Mouse (Mus musculus): ENCODE measurements around the gene Ggnbp2. TPM values are rescaled to one million over a fixed set of nuclear protein-coding genes. Genes with fewer than 3 reads are reported as not detected.

Ggnbp2 gene
- polyA plus RNA-seq, 1 experiment from 2014 or later: 76.1 TPM

DNA sequence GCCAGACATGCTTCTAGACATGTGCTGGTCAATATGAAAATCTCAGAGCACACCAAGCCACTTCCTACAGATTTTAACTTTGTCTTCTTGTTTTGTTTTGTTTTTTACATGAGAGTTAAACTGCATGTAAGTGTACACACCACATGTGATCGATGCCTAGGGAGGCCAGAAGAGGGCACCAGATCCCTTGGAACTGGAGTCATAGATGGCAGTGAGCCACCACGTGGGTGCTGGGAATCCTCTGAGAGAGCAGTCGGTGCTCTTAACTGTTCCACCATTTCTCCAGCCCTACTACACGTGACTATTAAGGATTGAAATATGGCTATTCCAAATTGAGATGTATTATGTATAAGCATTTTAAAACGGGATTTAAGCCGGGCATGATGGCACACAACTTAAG is 53.3 kb downstream of the Ggnbp2 start:
- Histone ChIP-seq H3K4me1 (peaks cover 4% of the 10 kb centered on the region), H3K4me2 (replicated peaks) (no peak overlapping the region), H3K4me3 (no peak overlapping the region), H3K9ac (no peak overlapping the region), H3K27ac (no peak overlapping the region), H3K36me3 (no peaks in the 10 kb centered on the region), H3K9me3 (replicated peaks) (no peaks in the 10 kb centered on the region), H3K27me3 (no peaks in the 10 kb centered on the region)
- 81% methylated on average over 6 of the region's 6 CpGs for WGBS
- no peak for ATAC-seq (ENCODE audit: low FRiP score)

DNA sequence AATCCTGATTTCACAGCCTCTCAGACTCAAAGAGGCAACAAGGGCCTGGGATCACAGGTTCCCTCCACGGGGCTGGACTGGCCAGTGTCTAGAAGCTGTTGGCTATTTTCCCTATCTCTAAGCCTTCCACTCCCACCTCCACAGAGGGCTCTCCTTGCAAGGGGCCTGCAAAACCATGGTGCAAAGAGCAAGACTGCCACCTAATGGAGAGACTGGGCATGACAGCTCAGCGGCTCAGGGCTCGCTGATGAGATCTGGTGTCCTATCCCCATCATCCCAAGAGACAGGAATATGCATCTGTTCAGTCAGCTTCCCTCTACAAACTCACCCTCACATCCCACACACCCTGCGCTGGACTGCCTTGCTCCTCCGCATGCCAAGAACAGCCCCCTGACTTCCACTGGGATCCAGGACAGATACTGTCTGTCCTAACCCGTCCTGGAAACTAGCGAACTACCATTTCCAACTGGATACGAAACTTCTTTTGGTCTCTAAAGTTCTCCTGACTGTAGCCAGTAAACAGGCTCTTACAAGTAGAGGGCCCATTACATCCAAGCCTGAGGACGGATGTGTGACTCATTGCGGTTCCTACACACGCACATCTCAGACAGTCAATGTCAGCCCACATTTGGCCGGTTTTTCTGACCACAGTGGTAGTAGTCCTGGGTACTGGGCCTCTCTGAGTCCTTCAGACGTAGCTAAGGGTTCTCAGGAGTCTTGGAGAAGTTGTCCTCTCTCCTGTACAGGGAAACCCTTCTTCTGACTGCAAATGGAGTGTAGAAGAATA is 56.7 kb downstream of the Ggnbp2 start:
- WGBS: 58% methylated on average over 13 of the region's 13 CpGs
- Histone ChIP-seq H3K4me2 (replicated peaks) (no peak overlapping the region), H3K27ac (no peak overlapping the region), H3K9me3 (replicated peaks) (no peaks in the 10 kb centered on the region), H3K4me3 (no peak overlapping the region), H3K27me3 (no peaks in the 10 kb centered on the region), H3K9ac (no peak overlapping the region), H3K36me3 (no peaks in the 10 kb centered on the region), H3K4me1 (peaks cover 4% of the 10 kb centered on the region)
- ATAC-seq (ENCODE audit: low FRiP score): 0 out of 2 replicates have a peak, but pooled peaks have one; percentile 52

DNA sequence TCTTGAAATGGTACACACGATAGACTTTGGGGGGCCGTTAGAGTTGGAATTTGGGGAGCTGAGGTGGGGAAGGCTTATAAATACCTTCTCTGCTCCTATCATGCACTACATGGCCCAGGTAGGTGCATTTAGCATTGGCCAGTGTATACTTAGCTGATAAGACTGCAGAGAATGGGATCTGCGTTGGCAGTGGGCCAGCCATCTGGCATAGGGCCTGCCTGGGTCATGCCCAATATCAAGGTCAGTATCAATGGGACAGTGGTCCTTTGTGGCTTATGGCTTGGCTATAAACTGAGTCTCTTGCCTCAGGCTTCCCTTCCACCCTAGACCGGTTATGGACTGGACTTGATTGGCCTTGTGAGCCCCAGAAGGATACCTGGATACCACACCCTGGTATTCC is 66.2 kb downstream of the Ggnbp2 start:
- H3K4me2 ChIP-seq (replicated peaks): no peak overlapping the region
- H3K27ac ChIP-seq: no peak overlapping the region
- H3K27me3 ChIP-seq: peaks cover 3% of the 10 kb centered on the region
- H3K9me3 ChIP-seq (replicated peaks): no peaks in the 10 kb centered on the region
- no peak overlapping the region for H3K9ac ChIP-seq
- no peaks in the 10 kb centered on the region for H3K36me3 ChIP-seq
- H3K4me3 ChIP-seq: no peak overlapping the region
- WGBS: 96% methylated on average over 4 of the region's 4 CpGs
- no peaks in the 10 kb centered on the region for H3K4me1 ChIP-seq
- no peak for ATAC-seq (ENCODE audit: low FRiP score)

DNA sequence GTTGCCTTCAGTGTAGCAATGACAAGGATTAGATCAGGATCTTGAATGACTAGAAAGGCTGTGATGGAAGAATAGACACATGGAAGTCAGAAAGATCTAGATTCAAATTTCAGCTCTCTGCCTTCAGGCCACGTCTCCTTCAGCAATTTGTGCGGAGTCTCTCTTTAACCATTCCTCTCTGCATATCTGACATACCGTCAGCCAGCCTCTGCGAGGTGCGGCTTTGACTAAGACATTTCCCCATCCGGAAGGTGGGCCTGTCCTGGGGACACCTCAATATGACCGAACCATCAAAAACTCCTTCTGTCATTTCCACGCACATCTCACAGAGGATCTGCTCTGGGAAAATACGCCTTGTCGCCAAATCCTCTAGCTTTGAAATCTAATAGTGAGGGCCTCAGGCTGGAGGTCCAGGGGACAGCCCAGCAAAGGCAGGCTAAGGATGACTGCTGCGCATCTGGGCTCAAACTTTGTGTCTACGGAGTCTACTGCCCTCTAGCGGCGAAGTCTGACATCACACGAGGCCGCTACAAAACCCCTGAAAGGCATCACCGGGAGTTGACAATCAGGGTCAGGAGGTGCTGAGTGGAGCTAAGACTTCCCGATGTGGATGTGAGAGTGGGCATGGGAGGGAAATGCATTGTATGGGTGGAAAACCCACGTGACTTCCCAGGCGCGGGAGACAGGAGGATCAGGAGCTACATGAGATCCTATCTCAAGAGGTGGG is 72.8 kb downstream of the Ggnbp2 start:
- Histone ChIP-seq H3K27ac (peak overlapping the region; percentile 0; the same call in 1 of the 2 replicates), H3K4me3 (no peak overlapping the region), H3K36me3 (no peaks in the 10 kb centered on the region), H3K4me2 (replicated peaks) (no peak overlapping the region), H3K4me1 (peaks cover 12% of the 10 kb centered on the region), H3K9ac (no peak overlapping the region), H3K27me3 (peaks cover 3% of the 10 kb centered on the region), H3K9me3 (replicated peaks) (no peaks in the 10 kb centered on the region; the same call in 1 of the 2 replicates)
- WGBS: 21% methylated on average over 21 of the region's 21 CpGs
- peak; percentile 29; the same call in 1 of the 2 replicates for ATAC-seq (ENCODE audit: low FRiP score)

DNA sequence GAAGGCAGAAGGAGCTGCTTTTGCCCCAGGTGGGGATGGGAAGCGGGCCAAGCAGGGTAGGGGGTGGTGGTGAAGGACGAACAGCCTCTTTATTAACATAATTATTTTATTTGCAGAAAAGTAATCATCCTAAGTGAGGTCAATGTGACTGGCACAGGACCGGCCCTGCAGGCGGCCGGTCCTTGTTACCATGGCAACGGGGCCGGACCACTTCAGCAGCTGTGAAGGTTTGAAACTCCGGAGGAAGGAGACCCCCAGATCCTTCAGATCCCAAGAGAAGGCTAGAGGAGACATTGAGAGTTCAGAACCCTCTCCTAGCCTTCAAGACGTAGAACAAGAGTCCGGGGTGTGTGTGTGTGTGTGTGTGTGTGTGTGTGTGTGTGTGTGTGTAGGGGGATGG is 73.6 kb downstream of the Ggnbp2 start:
- 0 out of 2 replicates have a peak overlapping the region, but pooled peaks have one; percentile 6 for H3K4me2 ChIP-seq (replicated peaks)
- ATAC-seq (ENCODE audit: low FRiP score): no peak
- peaks cover 3% of the 10 kb centered on the region for H3K27me3 ChIP-seq
- H3K4me1 ChIP-seq: peaks cover 12% of the 10 kb centered on the region
- H3K27ac ChIP-seq: 0 out of 2 replicates have a peak overlapping the region, but pooled peaks have one; percentile 0
- 26% methylated on average over 10 of the region's 10 CpGs for WGBS
- H3K9ac ChIP-seq: no peak overlapping the region
- no peaks in the 10 kb centered on the region for H3K36me3 ChIP-seq
- no peaks in the 10 kb centered on the region; the same call in 1 of the 2 replicates for H3K9me3 ChIP-seq (replicated peaks)
- H3K4me3 ChIP-seq: no peak overlapping the region

DNA sequence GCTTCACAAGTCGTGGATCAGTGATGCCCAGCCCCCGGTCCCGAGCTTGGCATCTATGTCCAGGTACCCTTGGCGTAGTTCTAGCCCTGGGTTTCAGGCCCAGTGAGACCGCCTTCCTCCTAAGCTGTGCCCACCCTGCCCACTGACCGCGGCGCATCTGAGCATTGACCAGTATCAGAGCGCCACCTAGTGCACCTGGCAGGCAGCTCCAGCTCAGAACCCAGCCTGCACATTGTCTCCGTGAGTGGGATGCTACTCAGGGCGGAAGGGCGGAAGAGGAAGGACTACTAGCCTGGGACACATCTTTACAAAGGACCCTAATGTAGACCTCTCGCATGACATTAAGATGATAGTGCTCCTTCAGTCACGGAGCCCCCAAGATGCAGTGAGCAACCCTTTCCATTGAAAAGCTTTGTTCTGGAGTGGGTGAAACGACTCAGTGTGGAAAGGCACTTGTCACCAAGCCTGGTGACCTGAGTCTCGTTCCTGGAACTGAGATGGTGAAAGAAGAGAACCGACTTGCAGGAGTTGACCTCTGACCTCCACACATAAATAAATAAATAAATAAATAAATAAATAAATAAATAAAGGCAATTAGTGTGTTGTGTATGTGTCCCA is 76.0 kb downstream of the Ggnbp2 start:
- H3K27ac ChIP-seq: no peak overlapping the region
- ATAC-seq (ENCODE audit: low FRiP score): peak; percentile 83
- H3K27me3 ChIP-seq: peaks cover 9% of the 10 kb centered on the region; the same call in 1 of the 2 replicates
- WGBS: 9% methylated on average over 17 of the region's 17 CpGs
- H3K4me2 ChIP-seq (replicated peaks): peak overlapping the region; percentile 38
- H3K4me1 ChIP-seq: peaks cover 12% of the 10 kb centered on the region
- peak overlapping the region; percentile 45; the same call in 1 of the 2 replicates for H3K9ac ChIP-seq
- H3K9me3 ChIP-seq (replicated peaks): no peaks in the 10 kb centered on the region; the same call in 1 of the 2 replicates
- H3K36me3 ChIP-seq: no peaks in the 10 kb centered on the region
- no peak overlapping the region for H3K4me3 ChIP-seq

DNA sequence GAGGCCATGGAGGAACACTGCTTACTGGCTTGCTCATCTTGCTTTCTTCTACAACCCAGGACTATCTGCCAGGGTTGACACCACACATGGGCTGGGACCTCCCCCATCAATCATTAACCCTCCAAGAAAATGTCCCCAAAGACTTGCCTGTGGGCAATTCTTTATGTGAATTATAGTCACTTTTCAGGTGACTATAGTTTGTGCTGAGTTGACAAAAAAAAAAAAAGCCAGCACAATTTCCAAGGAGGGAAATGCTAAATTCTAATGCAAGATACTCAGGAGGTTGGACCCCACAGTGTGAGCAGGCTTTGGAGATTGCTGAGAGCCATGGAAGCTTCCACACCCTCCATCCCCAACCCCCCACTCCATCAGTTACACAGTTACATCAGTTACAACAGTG is 77.1 kb downstream of the Ggnbp2 start:
- Histone ChIP-seq H3K36me3 (no peaks in the 10 kb centered on the region), H3K27me3 (peaks cover 12% of the 10 kb centered on the region; the same call in 1 of the 2 replicates), H3K27ac (no peak overlapping the region), H3K4me1 (peaks cover 18% of the 10 kb centered on the region), H3K4me2 (replicated peaks) (no peak overlapping the region), H3K9ac (no peak overlapping the region), H3K4me3 (no peak overlapping the region), H3K9me3 (replicated peaks) (no peaks in the 10 kb centered on the region; the same call in 1 of the 2 replicates)
- no peak for ATAC-seq (ENCODE audit: low FRiP score)

DNA sequence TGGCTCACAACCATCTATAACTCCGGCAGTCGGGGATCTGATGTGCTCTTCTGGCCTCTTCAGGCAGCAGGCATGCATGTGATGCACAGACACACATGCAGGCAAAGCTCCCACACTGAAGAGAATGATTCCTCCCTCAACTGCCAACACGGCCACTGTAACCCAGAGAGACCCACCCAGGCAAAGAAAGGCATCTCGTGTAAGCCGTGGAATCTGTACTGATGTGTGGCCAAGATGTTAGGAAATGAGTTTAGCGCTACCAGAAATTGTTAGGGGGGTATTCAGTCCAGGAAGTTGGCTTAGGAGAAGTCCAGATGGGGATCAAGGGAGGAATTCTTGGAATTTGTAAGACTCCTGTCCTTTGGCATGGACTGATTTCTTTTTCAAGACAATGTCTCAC is 80.2 kb downstream of the Ggnbp2 start:
- 53% methylated on average over 6 of the region's 6 CpGs for WGBS
- Histone ChIP-seq H3K27ac (no peak overlapping the region), H3K4me3 (no peak overlapping the region), H3K9me3 (replicated peaks) (no peaks in the 10 kb centered on the region; the same call in 1 of the 2 replicates), H3K27me3 (peaks cover 12% of the 10 kb centered on the region; the same call in 1 of the 2 replicates), H3K4me2 (replicated peaks) (no peak overlapping the region), H3K36me3 (no peaks in the 10 kb centered on the region), H3K4me1 (peaks cover 11% of the 10 kb centered on the region), H3K9ac (no peak overlapping the region)
- ATAC-seq (ENCODE audit: low FRiP score): no peak

Small RNA genes lying within 50 kb of the gene (microRNA-seq; reads per million reads assigned to microRNA genes)
- gene Gm23564: not detected

Other genes starting within 250 kb of the Ggnbp2 start
- 7.9 and 11.0 TPM in 2 replicates for gene Mrm1, start 51.3 kb downstream of the Ggnbp2 start, polyA plus RNA-seq (2016; fragmentation: Nextera tagmentation; extraction: Ambion mirVana)
- gene Dhrs11, start 41.8 kb downstream of the Ggnbp2 start, polyA plus RNA-seq (2016; fragmentation: Nextera tagmentation; extraction: Ambion mirVana): 9.1 and 11.4 TPM in 2 replicates
- gene Myo19, start 9.3 kb upstream of the Ggnbp2 start, polyA plus RNA-seq (2016; fragmentation: Nextera tagmentation; extraction: Ambion mirVana): 8.8 and 9.3 TPM in 2 replicates
- 2.6 and 2.7 TPM in 2 replicates for gene Pigw, start 9.5 kb upstream of the Ggnbp2 start, polyA plus RNA-seq (2016; fragmentation: Nextera tagmentation; extraction: Ambion mirVana)
- gene Znhit3, start 45.5 kb upstream of the Ggnbp2 start, polyA plus RNA-seq (2016; fragmentation: Nextera tagmentation; extraction: Ambion mirVana): 55.4 and 56.4 TPM in 2 replicates
- 3.2 and 3.9 TPM in 2 replicates for gene Car4, start 87.0 kb upstream of the Ggnbp2 start, polyA plus RNA-seq (2016; fragmentation: Nextera tagmentation; extraction: Ambion mirVana)